Mouse (Mus musculus) layer of hippocampus, adult 11-12 months (tissue): Measurements from ENCODE around the gene Irf4.

ENCODE experiments used
- DNase-seq: peaks from one replicate; pipeline ENCODE4 v3.0.0; 2022; ENCODE audit warnings: low spot score

Irf4 gene

DNA sequence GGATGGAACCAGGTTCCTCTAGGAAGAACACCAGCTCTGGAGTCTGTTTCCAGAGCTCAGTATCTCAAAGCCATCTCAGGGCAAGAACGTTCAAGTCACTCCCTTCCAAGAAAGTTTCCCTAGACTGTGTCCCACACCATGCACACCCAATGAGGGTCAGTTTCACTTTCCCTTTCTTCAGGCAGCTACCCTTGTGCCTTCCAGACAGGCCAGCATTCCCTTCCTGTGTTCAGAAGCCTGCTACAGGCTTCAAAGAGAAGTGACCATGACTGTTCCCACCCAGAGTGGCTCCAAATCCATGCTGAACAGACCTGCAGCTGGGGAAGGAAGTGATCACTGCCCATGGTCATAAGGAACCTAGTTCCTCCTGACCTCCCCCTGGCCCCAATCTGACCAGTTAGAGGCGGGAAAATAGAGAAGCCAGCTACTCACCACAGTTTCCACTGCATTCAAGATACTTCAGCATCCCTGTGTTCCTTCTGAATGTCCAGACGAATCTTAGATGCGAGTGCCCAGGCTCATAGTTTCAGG is 10.7 kb upstream of the Irf4 start:
- DNase-seq, result no peak

DNA sequence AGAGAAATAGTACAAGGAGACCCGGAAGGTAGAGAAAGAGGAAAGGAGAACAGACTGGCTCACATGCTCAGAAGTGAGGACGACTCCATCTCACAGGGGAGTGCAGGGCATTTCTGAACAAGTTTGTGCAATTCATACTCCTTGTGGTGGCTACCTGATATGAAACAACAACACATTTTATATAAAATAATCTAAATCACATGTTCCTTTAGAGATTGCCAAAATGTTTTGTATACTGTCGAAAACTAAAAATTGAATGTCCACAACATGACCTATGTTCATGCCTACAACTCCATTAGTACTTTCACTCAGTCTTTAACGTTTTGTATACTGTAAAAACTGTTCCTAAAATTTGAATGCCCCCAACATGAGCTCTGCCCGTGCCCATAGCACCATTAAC is 7.9 kb upstream of the Irf4 start:
- no peak for DNase-seq

DNA sequence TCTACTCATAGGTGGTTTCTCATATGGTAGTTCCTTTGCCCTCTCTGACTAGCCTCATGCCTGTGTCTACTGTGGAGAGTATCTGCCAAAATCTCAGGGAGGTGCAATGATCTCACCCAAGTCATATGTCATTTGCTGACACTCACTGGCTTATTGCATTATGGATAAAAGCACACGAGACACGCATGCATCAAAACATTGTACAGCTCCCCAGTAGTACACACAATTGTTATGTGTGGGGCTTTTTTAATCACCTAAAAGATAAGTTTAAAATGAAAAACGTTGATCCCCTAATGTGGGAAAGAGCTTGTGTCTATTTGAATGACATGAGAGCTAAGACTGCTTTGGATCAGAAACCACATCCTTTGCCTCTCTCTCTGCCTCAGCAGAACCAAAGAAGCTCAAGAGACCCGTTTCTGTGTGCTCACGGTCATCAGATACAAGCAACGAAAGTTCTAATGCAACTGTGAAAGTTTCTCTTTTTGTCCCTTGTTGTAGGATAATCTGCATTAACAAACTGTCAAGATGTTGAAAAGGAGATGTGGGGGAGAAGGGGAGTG is 6.5 kb upstream of the Irf4 start:
- DNase-seq, result no peak

DNA sequence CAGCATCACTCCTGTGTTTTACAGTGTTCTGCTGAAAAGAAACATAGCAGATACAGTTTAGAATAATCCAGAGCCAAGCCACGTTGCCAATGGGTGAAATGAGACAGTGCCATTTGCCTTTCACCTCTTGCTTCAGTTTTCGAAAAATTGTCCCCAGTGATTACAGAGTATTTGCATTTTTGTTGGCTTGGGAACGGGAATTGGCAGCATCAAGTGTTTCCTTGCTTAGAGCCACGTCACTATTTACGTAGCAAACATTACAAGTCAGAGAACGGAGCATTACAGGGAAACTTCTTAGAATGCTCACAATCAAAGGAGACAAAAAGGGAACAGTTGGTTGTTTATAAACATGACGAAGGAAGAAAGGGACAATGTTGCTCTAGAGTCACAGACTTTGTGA is 3.9 kb upstream of the Irf4 start:
- DNase-seq, result no peak

DNA sequence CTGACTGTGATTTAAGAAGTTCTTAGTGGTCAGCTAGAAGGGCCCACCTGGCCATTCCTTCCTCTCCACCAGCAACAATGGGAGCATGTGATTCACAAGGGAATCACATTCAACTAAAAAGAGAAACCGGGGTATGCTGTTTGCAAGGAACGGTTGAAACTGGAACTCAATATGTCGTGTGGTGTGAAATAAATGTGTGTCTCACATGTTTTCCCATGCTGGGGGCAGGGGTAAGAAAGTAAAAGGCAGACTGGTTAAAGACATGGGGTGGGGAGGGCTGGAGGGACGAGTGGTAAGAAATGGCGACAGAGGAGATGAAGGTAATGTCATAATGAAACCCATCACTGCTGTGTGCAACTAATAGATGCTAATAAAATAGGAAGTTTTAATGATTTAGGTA is 2.0 kb upstream of the Irf4 start:
- DNase-seq, result no peak

DNA sequence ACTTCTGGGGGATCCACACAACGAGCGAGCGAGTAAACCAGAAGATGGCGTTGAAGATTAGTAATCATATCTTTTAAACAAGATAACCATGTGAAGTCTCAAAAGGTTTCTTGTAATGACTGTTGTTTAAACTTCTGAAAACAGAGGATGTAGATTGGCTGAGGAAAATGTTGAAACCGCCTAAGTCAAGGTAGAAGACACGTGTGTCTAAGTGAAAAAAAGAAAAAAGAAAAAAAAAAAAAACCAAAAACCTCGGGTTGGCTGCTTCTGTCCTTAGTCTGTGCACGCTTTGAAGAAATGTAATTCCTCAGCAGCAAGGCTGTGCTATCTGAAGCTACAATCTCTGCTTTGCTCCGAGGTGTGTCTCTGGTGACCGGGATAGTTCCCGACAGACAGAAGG is 1.5 kb upstream of the Irf4 start:
- no peak for DNase-seq

DNA sequence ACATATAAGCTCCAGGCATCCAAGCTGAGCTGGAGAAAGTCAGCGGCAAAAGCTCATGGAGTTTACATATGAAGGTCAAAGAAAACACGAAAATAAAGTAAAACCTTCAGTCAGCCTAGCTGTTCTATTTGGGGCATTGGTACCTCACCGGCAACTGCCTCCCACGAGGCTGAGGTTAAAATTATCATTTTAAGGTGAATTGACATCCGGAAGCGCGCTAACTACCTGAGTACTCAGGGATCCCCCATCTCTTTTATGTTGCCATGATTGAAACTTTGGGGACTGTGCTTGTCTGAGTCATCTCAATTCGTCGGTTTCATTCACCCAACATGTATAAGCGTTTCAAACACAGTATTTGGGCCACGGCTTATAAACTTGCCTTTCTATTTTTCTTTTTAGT is 705 bp upstream of the Irf4 start:
- DNase-seq, result no peak

DNA sequence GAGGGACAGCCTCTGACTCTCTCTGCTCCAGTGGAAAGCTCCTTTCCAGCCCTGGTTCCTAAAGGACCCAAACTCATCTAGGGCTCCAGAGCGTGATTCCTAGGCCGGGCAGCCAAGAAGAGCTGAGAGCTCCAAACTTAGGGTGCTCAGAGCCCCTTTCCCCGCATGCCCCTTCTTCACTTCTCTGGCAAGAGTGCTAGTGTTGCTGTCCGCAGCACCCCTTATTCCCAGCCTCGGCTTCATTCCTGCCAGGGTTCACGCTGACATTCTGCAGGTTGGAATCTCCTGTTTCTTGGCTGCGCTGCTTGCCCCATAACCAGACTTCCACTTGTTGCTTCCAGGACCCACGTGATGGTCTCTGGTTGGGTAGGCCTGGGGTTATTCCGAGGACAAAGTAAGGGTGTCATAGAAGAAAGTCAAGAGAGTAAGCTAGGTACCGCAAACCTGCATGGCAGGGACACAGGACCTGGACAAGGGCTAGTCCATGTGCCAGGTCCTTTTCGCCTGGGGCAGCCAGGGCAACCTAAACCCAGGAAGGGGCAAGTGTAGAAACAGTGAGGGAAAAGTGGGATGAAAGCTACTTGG is 623 bp downstream of the Irf4 start:
- DNase-seq, result no peak

DNA sequence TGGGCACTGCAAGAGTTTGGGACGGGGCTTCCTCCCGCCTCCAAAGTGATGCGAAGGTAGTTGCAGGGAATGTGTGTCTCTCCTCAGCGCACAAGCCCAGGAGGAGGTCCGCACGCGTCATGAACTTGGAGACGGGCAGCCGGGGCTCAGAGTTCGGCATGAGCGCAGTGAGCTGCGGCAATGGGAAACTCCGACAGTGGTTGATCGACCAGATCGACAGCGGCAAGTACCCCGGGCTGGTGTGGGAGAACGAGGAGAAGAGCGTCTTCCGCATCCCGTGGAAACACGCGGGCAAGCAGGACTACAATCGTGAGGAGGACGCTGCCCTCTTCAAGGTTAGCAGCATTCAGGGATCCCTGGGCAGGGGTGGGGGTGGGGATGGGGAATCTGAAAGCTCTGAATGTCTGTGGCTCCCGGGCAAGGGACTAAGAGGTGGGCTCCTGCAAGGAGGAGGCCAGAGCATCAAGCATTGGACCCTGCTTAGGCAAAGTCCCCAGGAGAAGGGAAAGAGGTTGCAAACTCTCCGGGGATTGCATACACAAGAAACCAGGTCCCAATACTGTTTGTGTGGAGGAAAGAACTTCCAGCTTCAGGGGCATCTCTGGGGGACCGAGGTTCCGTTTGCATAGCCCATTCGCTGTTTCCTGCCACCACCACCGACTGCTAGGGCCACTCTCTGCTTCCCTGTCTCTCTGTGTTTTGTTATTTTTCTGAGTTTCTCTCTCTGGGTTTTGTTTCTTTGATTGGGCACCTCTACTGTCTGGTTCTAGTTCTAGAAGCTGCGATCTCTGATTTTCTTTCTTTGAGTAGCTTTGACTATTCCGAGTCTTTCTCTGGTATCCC is 1.7 kb downstream of the Irf4 start:
- DNase-seq, result no peak

DNA sequence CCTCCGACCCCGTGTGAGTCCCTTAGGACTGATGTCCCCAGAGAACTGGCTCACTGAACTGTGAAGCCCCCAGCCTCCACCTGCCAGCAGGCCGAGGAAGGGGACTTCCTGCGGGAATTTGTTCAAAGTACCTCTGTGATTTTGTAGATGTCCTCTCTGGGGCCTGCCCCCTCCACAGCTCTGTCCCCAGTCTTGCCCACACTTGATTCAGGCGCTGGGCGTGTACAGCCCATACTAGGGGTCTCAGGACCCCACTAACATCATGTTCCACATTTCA is 2.2 kb downstream of the Irf4 start:
- no peak for DNase-seq

DNA sequence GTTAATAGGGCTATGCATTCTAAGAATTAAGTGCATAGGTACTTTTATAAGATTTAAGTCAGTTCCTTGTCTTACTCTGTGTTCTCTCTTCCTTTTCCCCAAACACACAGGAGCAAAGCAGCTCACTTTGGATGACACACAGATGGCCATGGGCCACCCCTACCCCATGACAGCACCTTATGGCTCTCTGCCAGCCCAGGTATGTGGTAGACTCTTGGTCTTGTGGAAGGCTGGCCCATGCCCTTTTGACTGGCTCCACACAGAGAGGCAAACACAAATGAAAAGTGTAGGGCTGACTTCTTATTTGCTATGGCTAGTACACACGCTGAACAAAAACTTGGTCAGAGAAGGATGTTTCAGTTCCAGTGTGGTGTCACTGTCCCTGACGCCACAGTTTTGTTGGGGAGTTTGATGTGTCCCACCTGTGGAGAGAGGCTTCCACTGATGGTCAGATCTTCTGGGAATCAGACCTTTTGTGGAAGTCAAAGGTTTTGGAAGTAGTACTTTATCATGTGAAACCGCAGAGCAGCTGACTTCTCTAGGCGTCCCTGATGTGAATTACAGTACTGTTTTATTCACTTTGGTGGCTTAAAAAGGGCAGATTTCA is 3.7 kb downstream of the Irf4 start:
- no peak for DNase-seq

DNA sequence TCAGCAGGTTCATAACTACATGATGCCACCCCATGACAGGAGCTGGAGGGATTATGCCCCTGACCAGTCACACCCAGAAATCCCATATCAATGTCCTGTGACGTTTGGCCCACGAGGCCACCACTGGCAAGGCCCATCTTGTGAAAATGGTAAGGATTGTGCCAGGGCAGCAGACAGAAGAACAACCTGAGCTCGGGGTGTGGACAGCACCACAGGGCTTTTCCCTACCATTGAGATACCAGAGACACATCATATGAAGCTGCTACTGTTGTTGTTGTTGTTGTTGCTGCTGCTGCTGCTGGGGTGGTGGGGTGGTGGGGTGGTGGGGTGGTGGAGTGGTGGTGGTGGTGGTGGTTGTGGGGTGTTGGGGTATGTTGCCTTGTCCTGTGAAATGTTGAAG is 4.4 kb downstream of the Irf4 start:
- no peak for DNase-seq

DNA sequence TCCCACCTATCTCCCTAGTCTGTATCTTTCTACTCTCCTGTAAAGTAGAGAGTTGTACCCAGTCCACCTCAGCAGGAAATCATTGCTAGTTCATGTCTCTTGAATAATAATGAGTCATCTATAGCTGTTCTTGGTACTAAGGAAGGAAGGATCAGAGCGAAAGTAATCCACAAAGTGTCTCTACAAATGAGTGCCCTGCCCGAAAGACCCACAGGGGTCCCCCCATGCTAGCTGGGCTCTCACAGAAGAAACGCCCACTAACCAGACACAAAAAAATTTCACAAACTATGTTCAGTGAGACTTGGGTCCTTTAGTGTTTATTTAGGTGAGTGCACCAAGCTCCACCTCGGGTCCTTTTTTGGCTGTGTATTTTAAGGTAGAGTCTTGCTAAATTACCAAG is 5.0 kb downstream of the Irf4 start:
- DNase-seq, result no peak

DNA sequence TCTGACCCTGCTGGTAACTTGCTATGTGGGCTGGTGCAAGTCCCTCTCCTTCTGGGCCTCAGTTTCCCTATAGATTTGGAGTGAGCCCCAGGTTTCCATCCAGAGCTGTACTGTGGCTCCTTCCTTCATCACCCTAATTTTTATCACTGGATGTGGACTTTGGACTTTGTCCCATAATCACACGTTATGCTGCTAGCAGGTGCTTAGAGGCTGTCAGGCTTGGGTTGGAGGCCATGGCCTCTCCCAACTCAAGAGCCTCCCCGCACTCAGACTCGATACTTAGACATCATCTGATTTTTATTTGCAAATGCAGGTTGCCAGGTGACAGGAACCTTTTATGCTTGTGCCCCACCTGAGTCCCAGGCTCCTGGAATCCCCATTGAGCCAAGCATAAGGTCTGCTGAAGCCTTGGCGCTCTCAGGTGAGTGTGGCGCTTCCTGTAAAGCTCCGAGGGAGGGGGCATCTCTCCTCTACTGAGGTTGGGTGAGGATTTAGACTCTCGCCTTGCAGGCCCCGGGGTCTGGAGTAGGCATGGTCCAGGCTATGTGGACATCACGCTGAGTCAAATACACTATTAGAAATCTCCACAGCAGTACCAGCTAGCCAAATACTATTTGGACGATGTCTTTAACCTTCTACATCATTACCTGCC is 5.9 kb downstream of the Irf4 start:
- no peak for DNase-seq

DNA sequence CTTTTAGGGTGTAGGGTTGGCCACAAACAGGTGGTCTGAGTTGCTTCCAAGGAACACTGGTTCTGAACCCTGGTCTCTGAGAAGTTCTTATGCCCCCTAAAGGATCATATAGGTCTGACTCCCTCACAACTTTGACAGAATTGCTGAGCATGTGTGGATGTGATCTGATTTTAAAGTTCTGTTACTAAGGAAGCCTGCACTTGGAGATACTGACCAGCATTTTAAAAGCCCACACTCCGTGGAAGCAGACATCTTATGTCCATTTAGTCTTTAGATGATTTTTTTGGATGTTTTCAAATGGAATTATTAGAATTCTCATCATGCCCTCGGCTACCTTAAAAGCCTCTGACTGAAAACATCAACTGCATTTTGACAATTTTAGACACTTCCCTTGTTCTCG is 6.6 kb downstream of the Irf4 start:
- DNase-seq, result no peak

DNA sequence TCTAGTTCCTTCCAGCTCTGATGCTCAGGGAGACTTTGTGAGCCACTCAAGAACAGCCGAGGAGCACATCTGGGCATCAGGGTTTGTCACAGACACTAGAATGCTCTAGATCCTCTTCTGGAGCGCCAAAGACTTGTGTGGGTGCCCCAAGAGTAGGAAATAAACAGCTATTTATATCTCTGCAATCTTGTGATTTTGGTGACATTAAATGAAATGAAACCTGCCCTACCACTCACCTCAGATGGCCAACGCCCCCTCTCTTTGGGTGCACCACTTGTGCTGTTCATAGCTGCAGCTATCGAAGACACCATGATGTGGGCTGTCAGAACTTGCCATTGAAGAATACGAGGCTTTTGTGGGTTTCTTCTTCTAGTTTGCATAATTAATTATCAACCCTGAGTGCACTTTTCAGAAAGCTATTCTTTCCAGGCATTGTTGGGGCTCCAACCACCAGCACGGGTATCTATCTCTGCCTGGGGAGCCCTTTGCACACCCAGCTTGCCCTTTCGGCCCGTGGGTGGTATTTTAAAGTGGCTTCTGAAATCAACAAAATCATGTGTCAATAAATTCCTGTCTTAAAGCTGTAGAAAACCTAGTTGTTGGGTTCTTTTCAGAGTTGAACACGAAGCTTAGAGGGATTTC is 7.1 kb downstream of the Irf4 start:
- DNase-seq, result no peak

DNA sequence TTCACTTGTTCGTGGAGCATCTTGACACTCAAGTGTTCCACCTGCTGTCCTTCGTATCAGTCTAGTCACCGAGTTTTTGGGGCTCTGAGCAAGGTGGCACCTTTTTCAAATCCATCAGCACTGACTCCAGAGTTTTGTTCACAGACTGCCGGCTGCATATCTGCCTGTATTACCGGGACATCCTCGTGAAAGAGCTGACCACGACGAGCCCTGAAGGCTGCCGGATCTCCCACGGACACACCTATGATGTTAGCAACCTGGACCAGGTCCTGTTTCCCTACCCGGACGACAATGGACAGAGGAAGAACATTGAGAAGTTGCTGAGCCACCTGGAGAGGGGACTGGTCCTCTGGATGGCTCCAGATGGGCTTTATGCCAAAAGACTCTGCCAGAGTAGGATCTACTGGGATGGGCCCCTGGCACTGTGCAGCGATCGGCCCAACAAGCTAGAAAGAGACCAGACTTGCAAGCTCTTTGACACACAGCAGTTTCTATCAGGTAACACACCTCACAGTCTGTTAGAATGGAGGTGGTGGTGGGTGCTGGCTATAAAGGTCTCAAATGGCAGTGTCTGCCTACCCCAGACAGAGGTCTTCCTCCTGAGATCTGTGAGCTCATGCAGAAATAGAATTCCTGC is 8.4 kb downstream of the Irf4 start:
- DNase-seq, result no peak

DNA sequence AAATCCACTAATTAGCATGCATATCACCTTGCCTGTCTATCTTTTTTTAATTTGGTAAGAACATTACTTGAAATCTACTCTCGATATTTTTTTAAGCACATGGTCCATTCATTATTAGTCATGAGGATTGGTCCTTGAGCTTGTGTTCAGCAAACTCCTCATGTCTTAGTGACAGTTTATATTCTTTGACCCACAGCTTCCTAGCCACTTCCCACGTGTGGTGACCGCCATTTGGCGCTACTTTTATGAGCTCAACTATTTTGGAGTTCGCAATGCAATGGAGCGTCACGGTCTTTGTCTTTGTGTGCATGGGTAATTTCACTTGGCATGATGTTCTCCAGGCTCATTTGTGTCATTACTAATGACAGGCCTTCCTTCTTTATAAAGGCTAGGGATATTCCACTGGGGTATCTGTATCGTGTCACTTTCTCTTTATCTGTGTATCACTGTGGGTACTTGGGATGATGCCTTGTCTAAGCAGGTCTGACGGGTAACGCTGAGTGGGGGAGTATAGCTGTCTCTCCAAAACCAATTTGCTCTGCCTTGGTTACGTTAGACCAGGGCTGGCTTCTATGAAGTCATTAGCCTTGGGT is 9.9 kb downstream of the Irf4 start:
- DNase-seq, result no peak

DNA sequence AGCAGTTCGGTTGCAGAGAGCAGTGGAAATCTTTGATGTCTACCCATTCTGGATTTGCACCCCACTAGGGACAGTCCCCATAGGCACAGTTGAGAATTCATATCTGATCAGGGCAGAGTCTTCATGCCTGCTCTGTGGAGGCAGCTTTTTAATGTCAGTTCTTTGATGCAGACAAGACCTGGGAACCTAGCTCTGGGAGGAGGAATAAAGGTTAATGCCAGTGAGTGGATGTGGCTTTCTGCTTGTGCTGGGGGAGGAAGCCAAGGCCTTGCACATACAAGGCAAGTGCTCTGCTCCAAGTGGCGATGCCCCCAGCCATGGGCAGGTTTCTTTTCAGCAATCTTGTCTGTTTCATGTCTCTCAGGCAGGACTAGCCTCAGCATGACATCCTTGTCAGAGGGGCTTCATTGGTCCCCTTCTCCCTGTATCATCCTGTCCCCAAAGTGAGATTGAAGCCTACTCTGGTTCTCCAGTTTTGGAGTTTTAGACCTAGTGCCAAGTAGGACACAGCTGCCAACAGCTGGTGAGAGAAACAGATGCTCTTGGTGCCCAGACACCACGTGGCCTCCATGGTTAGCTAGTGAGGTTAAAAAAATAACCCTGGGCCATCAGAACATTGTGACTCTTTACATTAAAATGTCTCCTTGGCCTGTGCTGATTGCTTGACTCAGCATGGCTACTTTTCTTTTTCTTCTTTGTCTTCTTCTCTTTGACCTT is 11.5 kb downstream of the Irf4 start:
- no peak for DNase-seq

DNA sequence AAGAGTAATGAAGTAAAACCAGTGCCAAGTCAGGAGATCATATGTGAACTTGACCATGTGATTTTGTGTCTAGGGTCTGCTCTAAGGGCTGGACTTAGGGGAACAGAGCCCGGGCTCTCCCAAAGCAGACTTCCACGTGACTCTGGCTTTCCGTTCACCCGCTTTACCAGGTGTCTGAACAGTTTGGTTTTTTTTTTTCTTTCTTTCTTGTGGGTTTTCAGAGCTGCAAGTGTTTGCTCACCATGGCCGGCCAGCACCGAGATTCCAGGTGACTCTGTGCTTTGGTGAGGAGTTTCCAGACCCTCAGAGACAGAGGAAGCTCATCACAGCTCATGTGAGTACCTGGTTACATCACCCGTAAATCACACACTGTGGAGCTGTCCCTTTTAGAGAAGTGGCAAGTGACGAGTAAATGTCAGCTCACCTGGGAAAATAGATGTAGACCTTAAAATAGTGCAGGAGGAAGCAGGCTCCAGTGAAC is 12.2 kb downstream of the Irf4 start:
- no peak for DNase-seq

DNA sequence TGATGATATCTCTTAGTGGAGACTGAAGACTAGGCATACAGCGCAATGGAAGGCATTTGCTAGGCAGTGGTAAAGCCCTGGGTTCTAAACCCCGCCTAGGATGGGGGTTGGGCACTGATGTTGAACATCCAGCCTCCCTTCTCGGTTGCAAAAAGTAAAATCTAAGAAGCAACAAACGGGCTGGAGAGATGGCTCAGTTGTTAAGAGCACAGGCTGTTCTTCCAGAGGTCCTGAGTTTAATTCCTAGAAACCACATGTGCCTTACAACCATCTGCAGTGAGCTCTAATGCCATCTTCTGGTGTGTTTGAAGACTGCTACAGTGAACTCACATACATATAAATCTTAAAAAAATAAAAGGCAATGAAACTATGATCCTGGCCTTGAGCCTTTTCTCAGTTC is 13.2 kb downstream of the Irf4 start:
- no peak for DNase-seq
